Mouse (Mus musculus) right cerebral cortex, adult 2 months (tissue): ENCODE measurements at regions not wholly inside any gene's neighbourhood (a gene's known extent, or its start where the extent isn't known, plus 50 kb on each side); places are given as distances from the start of the nearest gene placed in this dataset.
A peak's percentile ranks its signal among the peaks of the same experiment; 100 is the strongest.

Experiments used
- DNase-seq, 2 experiments: peaks; one replicate each; pipeline ENCODE4 v3.0.0; 2021 to 2022; ENCODE audit warnings: low spot score in 2 of 2

DNA sequence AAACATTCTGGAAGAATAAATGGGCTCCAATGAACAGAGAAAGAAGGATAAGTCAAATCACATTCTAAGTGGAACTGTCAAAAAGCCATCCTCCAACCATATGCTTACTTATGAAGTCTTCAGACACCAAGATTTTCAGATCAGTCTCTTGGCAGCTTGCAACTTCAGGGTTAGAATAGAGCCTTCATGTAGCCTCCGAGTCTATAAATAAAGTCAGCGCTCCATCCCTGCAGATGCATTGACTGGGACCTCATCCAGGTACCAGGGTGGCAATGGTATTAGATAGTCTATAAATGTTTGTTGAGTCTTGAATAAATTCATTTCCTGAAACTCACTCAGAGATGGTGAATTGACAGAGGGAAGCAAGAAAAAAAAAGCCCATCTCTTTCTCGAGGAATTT lies 107.2 kb upstream of the Eepd1 start:
- peak; percentile 10 to 18 for DNase-seq

DNA sequence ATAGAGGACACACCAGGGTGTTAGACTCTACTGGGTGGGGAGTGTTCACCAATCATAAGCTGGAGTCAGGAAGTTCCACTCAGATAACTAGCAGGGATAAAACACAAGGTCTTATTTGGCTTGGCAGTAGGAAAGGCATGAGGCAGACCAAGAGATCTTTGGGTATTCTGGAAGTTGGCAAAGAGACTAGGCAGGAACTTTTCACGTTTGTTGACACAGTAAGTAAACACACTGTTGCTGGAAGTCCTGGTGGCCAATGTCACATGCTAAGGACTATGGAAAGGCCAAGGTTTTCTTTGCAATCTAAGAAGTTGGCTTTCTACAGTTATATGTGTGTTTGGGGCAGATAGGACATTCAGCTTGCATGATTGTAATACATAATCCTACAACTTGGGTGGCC lies 105.1 kb upstream of the Eepd1 start:
- DNase-seq = no peak

DNA sequence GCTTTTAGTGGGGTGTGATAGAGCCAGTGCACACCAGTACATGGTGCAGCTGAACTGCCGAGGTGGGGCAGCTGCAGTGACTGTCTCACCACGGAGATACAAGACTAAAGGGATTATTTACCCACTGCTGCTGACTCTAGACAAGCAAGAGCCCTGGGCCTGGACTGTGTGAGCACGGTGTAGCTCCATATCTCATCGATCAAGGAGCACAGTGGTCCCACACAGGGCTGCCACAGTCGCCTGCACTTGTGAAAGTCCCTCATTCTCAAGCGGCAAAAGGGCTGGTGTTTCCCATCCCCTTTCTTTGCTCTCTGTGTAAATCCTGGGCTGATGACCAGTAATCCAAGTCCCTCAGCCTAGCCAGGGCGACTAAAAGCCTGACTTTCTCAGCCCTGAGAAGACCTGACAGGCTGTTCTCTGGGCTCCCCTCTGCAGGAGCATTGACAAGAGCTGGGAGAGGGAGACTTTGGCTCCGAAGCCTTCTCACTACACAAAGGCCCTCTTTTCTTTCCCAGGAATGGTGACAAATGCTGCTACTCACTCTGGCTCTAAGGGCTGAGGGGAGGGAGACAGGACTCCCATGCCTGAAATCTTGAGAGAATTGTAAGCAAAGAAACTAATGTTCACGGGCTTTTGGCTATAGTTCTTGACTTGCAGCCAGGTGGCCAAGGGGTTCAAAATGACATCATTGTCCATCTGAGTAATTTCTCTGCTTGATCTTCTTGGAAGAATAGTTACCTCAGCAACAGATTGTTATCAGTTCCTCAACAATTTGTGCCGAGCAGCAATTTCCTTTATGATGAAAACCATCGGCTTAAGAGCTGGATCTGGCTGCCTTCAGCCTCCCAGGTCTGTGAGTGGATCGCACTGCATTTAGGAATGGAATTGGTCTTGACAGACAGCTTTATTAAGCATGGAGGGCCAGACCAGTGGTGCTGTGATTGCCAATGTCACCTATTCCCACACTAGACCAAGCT lies 103.3 kb upstream of the Eepd1 start:
- no peak for DNase-seq

DNA sequence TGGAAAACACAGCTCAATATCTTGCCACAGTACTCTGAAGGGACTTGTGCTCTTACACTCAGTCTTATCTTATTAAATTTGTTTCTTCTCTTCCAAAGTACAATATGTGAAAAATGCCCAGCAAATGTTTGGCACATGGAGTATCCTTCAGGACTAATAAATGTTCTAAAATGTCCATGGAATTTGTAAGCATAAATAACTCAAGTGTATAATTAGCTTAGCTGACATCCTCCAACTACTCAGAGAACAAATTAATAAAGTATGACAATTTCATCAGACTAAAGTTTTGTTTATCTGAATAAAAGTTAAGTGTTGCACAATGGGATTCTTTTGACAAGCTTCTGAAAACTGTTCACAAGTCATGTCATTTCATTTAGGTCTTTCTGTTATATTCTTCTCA lies 96.0 kb upstream of the Eepd1 start:
- no peak for DNase-seq

DNA sequence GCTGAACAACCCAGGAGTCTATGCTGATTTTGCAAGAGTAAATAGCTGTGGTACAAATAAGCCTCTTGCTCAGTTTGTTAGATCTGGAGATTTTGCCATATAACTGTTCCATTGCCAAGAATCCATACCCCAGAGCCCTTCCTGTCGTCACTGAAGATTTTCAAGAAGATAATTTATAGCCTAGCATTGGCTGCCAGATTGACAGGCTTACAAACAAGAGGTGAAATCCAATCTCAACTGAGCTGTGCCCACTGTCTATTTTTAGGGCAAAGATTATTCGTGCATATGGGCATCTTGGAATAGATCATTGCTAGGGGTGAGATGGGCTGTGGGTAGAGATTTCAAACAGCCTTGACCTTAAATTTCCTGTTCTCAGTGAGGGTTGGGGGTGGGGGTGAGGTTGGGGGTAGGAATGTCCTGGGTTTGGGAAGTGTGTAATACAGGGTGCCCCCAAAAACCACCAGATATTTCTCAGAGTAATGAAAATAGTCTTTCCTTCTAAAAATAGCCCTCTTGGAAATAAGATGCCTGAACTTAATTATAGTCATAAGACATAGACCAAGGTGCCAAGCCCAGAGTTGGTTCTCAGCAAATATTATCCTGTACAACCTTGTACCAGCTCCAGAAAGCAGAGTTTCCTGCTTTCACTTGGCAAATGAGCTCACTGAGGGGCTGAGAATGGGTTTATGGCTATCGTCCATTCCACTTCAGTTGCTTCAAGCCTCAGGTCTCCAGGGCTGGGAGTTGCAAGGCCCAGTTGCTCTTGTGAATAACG lies 93.3 kb upstream of the Eepd1 start:
- DNase-seq = no peak

DNA sequence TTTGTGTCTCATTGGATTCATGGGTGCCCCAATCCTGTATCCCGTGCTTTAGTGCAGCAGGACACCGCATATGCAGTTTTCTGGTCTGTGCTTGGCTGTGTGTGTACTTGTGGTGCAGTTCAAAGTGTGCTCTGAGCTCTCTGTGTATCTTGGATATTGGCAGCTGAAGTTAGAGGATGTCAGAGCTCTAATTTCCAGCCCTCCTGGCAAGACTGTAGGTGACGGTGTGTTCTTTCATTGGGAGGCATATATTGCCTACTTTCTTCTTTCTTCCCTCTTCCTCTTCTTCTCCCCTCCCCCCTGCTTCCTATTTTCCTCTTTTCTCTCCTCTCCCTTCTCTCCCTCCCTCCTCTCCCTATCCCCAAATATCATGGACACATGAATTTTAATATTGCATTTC lies 92.0 kb upstream of the Eepd1 start:
- no peak for DNase-seq

DNA sequence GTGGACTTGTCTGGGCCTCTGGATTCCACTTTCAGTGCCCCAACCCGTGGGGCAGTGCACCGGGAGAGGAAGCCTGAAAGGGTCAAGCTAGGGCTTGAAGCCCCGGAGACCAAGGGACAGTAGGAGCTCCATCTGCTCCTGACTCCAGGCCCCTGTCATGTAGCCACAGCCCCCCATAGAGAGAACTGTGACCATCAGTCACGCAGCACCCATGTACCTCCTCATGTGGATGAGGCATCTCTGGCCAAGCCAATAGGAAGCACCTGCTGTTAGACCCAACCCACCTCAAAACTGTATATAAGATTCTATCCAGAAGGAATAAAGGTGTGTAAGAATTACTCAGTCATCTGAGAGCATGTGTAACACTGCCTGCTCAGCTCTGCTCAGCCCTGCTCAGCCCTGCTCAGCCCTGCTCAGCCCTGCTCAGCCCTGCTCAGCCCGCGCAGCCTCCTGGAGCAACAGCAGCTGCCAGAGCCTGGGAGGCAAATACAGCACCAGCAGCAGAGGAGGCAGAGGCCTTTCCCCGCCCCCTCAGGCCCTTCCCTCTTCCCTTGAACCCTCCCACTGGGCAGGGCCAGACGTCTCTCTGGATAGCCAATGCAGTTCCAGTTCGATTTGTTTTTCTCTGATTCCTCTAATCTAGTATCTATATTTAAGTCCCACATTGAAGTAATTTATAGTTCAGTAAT lies 80.6 kb upstream of the Eepd1 start:
- peak; percentile 29 to 41 for DNase-seq

DNA sequence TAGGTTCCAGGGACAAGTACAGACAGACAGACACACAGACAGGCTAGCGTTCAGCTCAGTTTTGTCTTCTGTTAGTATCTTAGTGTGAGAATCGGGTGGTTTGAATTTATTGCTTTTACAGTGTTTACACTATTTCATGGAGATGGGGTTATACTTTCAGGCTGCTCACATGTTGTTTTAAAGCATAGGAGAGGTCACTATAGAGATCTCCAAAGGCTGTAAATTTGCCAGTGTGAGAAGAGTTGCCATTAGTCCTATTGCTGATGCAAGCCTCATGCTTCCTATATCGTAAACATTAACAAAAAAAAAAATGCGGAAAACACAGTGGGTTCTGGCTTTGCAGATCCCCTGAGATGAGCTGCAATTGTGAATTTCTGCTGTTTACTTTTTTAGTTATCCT lies 75.5 kb upstream of the Eepd1 start:
- DNase-seq = no peak

DNA sequence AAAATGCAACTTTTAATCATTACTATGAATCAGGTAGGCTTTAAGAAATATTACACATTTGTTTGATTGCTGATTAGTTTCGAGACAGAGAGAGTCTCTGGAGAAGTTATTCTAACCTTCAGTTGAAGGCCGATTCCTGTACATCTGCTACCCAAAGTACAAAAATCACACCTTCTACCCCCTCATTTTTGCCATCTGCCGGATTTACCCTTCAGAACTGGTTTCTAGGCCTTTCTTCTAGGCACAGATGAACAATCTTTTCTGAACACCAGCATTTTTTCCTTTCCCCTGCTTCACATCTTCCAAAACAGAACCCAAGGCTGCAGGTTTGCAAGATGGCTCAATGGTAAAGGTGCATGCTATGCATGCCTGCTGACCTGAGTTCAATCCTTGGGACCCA lies 72.8 kb upstream of the Eepd1 start:
- DNase-seq = peak; percentile 63 to 74

DNA sequence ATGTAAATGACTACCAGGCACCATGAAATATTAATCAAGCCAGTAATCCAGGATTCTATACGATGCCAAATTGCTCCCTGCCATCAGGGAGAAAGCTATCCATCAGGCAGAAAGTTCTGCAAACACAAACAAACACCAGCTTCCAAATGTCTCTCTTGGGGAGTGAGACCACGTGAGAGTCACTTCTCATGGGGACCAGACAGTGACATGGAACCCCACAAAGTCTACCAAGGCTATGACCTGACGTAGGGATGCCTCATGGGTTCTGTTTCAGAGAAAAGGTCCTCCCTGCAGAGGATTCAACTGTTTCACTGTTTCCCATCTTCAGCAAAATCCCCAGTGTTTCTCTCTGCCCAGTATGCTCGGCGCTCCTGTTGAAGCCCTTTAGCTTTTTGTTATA lies 71.6 kb upstream of the Eepd1 start:
- DNase-seq = no peak

DNA sequence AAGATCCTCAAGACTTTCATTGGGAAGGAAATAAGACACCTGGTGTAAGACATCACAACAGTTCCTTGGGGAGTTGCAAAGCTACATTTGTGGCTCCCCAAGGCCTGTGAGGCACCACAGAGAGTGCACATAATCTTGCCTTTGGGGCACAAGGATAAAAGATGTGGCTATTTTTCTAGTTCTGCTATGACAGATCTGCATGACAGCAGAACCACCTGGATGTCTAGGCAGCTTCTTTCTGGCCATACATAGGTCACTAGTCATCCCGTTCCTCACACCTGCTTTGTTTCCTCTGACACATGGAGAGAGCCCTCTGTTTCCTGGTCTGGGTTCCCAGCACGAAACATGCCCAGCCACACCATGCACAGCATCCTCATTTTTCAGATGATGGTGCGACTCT lies 67.5 kb upstream of the Eepd1 start:
- no peak for DNase-seq

DNA sequence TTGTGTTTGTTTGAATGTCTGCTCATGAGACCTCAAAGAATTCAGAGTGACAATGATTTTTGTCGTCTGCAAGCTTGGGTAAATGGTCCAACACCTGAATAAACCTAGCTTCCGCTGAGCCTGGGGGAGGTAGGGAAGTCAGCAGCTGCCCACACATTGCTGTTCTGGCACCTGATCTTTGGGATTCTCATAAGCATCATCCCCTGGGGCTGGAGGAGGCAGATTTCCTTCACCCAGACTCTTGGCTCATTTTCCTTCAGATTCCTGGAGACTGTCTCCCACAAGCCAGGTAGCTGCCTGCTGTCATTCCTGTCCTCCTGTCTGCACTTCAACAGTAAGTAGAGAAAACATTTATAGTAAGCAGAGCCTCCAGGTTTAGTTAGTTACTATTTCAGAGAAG lies 67.0 kb upstream of the Eepd1 start:
- peak in 1 of 2 experiments; percentile 41 for DNase-seq

DNA sequence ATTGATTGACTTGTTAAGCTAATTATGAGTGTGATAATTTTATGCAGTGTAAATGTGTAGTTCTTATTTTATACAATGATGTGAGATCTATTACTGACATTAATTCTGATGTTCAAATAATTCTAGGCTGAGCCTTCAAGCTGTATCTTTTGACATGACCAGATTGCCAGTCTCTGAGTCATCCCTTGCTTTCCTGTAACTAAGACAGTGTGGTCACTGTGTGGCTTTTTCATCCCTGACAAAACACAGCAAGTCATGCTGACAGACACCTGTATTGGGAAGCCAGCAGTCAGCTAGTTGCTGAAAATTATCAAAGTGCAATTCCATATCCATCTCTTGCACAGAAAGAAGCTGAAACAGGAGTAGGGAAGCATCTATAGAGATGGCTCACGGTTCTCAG lies 54.4 kb upstream of the Eepd1 start:
- no peak for DNase-seq

DNA sequence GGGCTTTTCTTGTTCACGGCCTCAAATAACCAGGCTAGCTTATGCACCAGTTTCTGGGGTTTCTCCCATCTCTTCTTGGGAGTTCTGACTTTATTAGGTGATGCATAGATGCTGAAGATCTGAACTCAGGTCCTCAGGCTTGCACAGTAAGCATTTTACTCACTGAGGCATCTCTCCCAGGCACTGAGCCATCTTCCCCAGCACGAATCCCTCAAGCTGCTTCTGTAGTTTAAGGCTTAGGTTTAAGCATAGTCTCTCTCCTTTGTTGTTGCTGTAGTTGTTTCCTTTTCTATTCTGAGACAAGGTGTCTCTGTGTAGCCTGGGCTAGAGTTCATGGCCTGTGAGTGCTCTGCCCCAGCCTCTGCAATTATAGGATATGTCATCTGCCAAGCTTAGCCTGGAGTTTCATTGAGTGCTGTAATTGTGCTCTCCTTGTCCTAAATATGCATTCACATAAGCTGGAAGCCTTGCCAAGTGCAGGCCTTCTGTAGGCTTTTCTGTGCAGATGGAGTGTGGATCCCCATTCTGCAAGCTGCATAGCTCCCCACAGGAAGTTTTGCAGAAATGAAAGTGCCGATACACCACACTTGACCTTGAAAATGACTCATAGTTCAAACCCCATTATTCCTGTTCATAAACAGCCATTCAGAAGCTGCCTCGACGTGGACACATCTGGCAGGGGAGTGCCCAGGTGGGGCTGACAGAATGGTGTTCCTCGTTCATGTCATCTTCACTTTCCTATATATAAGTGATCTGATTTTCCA lies 51.7 kb upstream of the Eepd1 start:
- peak; percentile 10 to 45 for DNase-seq
